Mouse (Mus musculus) forebrain, embryonic 10.5 days (tissue): ENCODE data around the gene Dennd2c. TPM values are rescaled to one million over a fixed set of nuclear protein-coding genes. Genes with fewer than 3 reads are reported as not detected.

ENCODE experiments used
- DNase-seq: peaks from one replicate; pipeline ENCODE4 v3.0.0-alpha.2; 2017; ENCODE audit warnings: low spot score; ENCODE audit errors: extremely low spot score
- H3K27ac ChIP-seq: fragments of 300-500 bp; sonication (generic); 2 replicates; pipeline ENCODE4 v1.5.1; 2016; ENCODE audit warnings: mild to moderate bottlenecking
- H3K27me3 ChIP-seq: fragments of 300-500 bp; sonication (generic); 2 replicates; pipeline ENCODE4 v1.6.1; 2016; ENCODE audit warnings: mild to moderate bottlenecking; ENCODE audit not compliant: poor library complexity, severe bottlenecking
- H3K36me3 ChIP-seq: fragments of 300-500 bp; sonication (generic); replicated peaks from 2 replicates; pipeline ENCODE4 v1.6.1; 2016; ENCODE audit warnings: mild to moderate bottlenecking, moderate library complexity
- H3K4me1 ChIP-seq: fragments of 300-500 bp; sonication (generic); 2 replicates; pipeline ENCODE4 v1.6.1; 2016
- H3K4me3 ChIP-seq: fragments of 300-500 bp; sonication (generic); 2 replicates; pipeline ENCODE4 v1.5.1; 2016; ENCODE audit warnings: mild to moderate bottlenecking, moderate library complexity
- H3K9me3 ChIP-seq: fragments of 300-500 bp; sonication (generic); 2 replicates; pipeline ENCODE4 v1.6.1; 2016; ENCODE audit warnings: mild to moderate bottlenecking, moderate library complexity
- WGBS: fragments of 180-500 bp; shearing (Covaris S2); methylation state at CpG from one replicate; pipeline ENCODE4 v1.1.7; 2016; 5-methylcytosine and 5-hydroxymethylcytosine counted together
- polyA plus RNA-seq: library from polyadenylated mRNA; unstranded; fragments of >200 nt; fragmentation: Nextera tagmentation; extraction: Ambion mirVana; gene quantifications from 2 replicates; pipeline ENCODE4 v1.2.1, GENCODE M21; 2016

The Dennd2c gene
- polyA plus RNA-seq, 1 experiment from 2014 or later: 2.3 TPM

- H3K36me3 ChIP-seq: no peaks in the 10 kb centered on the region
- DNase-seq: no peak
- WGBS: 90% methylated on average over 5 of the region's 5 CpGs
- no peaks in the 10 kb centered on the region for H3K9me3 ChIP-seq
- no peak overlapping the region for H3K4me3 ChIP-seq
- H3K27me3 ChIP-seq: no peaks in the 10 kb centered on the region
- no peak overlapping the region for H3K27ac ChIP-seq
- H3K4me1 ChIP-seq: no peaks in the 10 kb centered on the region
These were observed 19.6 kb upstream of the Dennd2c start for GRCm38 (mm10) chr3:103082761-103083160.

DNA sequence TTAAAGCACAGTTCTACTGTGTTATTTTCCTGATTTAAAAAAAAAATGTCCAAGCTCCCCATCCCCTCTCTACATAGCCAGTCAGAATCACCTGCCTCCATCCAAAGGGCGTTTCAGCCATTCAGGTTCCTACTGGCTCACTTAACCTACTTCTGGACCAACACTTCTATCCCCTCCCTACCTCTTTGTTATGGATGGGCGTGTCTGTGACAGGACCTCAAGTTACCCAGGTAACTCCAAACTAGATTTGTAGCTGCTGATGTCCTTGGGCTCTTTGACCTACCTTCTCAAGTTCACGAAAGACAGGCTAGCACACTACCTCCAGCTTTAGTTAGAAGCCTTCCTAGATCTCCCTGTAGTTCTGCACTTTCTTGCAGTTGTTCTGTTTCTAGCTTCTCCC is 16.4 kb upstream of the Dennd2c start:
- Histone ChIP-seq H3K4me3 (no peak overlapping the region), H3K27ac (no peak overlapping the region), H3K4me1 (no peaks in the 10 kb centered on the region), H3K36me3 (no peaks in the 10 kb centered on the region), H3K27me3 (no peaks in the 10 kb centered on the region), H3K9me3 (no peaks in the 10 kb centered on the region)
- no peak for DNase-seq
- 84% methylated on average over 3 of the region's 3 CpGs for WGBS

DNA sequence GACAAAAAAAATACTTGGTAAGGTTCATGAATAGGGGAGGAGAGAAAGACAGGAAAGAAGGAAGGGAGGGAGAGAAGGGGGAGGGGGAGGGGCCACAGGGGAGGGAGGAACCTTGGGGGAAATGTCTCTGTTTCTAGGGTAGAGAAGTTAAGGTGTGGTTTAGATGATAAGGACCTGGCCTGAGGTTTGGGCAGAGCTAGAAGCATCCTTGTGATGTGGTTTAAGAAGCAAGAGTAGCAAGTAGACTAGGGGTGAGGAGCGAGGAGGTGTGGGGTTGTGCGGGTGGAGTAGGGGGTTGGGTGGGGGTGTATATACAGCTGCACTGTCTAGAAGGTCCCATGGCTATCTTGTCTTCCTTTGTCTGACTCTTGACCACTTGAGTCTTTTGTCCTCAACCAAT is 10.7 kb upstream of the Dennd2c start:
- no peaks in the 10 kb centered on the region for H3K36me3 ChIP-seq
- 97% methylated on average over 2 of the region's 2 CpGs for WGBS
- no peak overlapping the region for H3K4me3 ChIP-seq
- no peaks in the 10 kb centered on the region for H3K4me1 ChIP-seq
- no peaks in the 10 kb centered on the region for H3K9me3 ChIP-seq
- H3K27me3 ChIP-seq: no peaks in the 10 kb centered on the region
- DNase-seq: no peak
- no peak overlapping the region for H3K27ac ChIP-seq

DNA sequence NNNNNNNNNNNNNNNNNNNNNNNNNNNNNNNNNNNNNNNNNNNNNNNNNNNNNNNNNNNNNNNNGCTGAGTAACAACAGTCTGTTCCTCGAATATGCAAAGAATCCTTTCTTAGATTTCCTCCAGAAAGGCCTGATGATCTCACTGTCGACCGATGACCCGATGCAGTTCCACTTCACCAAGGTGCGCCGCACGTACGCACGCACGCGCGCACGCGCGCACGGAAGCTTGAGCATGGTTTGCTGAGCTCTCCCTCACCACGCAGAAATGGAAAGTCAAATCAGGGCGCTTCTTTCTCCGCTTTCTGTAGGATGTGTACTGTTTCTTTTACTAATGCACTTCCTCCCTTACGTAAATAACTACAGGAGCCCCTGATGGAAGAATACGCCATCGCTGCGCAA is 3.7 kb upstream of the Dennd2c start:
- Histone ChIP-seq H3K4me1 (peaks cover 13% of the 10 kb centered on the region), H3K27ac (no peak overlapping the region), H3K4me3 (no peak overlapping the region), H3K36me3 (no peaks in the 10 kb centered on the region), H3K9me3 (no peaks in the 10 kb centered on the region), H3K27me3 (peaks cover 32% of the 10 kb centered on the region)
- DNase-seq: no peak
- WGBS: 81% methylated on average over 23 of the region's 23 CpGs

GRCm38 (mm10) chr3:103099667-103100066 is 2.7 kb upstream of the Dennd2c start:
- no peaks in the 10 kb centered on the region for H3K36me3 ChIP-seq

DNA sequence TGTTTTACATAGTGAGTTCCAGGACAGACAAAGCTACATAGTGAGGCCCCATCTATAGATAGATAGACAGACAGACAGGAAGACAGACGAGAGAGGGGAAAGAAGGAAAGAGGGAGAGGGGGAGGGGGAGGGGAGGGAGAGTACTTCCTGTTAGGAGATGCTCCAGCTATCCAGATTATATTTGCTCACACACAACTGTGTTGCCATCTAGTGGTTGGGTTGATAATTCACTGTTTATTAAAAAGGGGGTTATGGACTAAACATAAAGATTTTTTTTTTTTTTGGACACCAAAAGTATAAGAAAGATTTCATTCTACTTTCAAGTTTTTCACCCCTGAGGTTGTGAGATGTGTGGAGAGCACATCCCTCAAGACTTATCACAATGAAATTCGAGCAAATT is 1.7 kb upstream of the Dennd2c start:
- DNase-seq: no peak
- no peak overlapping the region for H3K4me3 ChIP-seq
- H3K9me3 ChIP-seq: no peaks in the 10 kb centered on the region
- H3K36me3 ChIP-seq: no peaks in the 10 kb centered on the region
- H3K4me1 ChIP-seq: peaks cover 13% of the 10 kb centered on the region
- peaks cover 46% of the 10 kb centered on the region for H3K27me3 ChIP-seq
- H3K27ac ChIP-seq: no peak overlapping the region
- 82% methylated on average over 2 of the region's 2 CpGs for WGBS

More at GRCm38 (mm10) chr3:103099667-103100066, 2.7 kb upstream of the Dennd2c start:
- DNase-seq: no peak
- 86% methylated on average over 6 of the region's 6 CpGs for WGBS
- Histone ChIP-seq H3K27me3 (peaks cover 42% of the 10 kb centered on the region), H3K4me3 (no peak overlapping the region), H3K9me3 (no peaks in the 10 kb centered on the region), H3K27ac (no peak overlapping the region), H3K4me1 (peaks cover 13% of the 10 kb centered on the region)

DNA sequence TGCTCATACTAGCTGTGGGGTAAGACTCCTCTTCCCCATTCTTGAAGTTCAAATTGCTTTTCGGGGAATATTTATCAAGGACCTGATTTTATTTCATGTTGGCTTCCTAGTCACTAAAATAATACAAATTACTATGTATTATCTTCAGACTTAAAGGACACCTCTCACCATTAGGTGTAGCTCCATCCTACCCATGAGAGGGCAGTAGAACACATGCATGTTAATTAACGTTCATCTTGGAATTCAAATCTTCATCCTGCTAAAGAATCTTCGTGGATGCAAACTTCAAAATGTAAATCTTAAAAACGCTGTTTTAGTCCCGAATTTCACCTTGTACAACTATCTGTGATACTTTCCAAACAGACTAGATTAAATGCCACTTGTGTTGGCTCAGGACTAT is 1.2 kb upstream of the Dennd2c start:
- WGBS: 72% methylated on average over 5 of the region's 5 CpGs
- no peak for DNase-seq
- peaks cover 46% of the 10 kb centered on the region for H3K27me3 ChIP-seq
- H3K36me3 ChIP-seq: no peaks in the 10 kb centered on the region
- H3K4me1 ChIP-seq: peaks cover 13% of the 10 kb centered on the region
- H3K9me3 ChIP-seq: no peaks in the 10 kb centered on the region
- no peak overlapping the region for H3K4me3 ChIP-seq
- H3K27ac ChIP-seq: no peak overlapping the region

DNA sequence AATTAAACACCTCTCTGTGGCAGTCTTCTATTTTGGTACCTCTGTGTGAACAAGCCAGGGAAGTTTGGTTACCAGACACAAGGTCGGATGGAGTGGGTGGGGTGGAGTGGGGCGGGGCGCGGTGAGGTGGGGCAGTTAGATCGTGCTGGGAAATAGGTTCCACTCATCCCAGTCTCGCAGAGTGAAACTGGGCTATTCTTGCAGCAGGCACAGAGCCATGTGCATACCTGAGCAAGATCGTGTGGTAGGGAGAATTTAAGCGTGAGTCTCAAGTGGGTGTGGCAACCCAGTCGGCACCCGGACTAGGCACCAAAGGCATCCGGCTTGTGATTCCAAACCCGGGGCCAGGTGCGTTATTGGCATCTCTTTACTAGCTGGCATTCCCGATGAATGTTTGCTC is 495 bp upstream of the Dennd2c start:
- Histone ChIP-seq H3K4me1 (peaks cover 13% of the 10 kb centered on the region), H3K4me3 (peak overlapping the region; percentile 75), H3K36me3 (no peaks in the 10 kb centered on the region), H3K27ac (0 out of 2 replicates have a peak overlapping the region, but pooled peaks have one; percentile 81), H3K27me3 (peaks cover 46% of the 10 kb centered on the region), H3K9me3 (no peaks in the 10 kb centered on the region)
- DNase-seq: no peak
- WGBS: 4% methylated on average over 14 of the region's 14 CpGs

DNA sequence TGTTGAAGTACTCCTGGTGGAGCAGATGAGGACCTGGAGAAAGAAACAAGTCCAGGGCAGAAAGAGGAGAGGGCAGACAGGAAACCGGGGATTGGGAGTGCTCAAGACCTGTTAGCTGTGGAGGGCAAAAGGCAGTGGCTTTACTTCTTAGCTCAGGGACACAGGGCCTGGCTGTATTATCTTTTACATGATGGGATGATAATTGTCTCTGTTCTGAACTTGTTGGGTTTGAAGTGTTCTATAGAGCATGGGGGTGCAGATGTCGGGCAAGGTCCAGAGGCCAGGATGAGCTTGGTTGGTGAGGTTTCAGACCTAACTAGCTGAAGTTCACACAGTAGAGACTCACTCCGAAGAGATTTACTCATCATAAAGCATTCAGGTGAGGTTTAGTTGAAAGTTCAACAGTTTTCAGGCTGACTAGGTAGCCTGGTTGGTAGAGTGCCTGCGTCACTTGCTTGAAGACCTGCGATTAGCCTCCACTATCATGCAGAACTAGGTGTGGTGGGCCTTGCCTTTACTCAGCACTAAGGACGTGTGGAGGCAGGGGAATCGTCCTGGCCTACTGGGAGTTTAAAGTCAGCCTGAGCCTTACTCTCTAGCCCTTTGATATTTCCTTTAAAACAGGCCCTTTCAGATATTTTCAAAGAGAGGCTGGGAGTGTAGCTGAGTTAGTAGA is 5.3 kb downstream of the Dennd2c start:
- no peak for DNase-seq

GRCm38 (mm10) chr3:103112216-103112615 is 9.8 kb downstream of the Dennd2c start:
- Histone ChIP-seq H3K9me3 (no peaks in the 10 kb centered on the region), H3K4me1 (no peaks in the 10 kb centered on the region), H3K27ac (no peak overlapping the region), H3K36me3 (no peaks in the 10 kb centered on the region), H3K27me3 (no peaks in the 10 kb centered on the region), H3K4me3 (no peak overlapping the region)
- WGBS: 82% methylated on average over 5 of the region's 5 CpGs
- no peak for DNase-seq

More for the DNA sequence above, 5.3 kb downstream of the Dennd2c start:
- H3K27ac ChIP-seq: no peak overlapping the region
- WGBS: 86% methylated on average over 7 of the region's 7 CpGs
- H3K36me3 ChIP-seq: no peaks in the 10 kb centered on the region
- H3K4me1 ChIP-seq: peaks cover 3% of the 10 kb centered on the region
- peaks cover 23% of the 10 kb centered on the region for H3K27me3 ChIP-seq
- no peak overlapping the region for H3K4me3 ChIP-seq
- H3K9me3 ChIP-seq: no peaks in the 10 kb centered on the region

DNA sequence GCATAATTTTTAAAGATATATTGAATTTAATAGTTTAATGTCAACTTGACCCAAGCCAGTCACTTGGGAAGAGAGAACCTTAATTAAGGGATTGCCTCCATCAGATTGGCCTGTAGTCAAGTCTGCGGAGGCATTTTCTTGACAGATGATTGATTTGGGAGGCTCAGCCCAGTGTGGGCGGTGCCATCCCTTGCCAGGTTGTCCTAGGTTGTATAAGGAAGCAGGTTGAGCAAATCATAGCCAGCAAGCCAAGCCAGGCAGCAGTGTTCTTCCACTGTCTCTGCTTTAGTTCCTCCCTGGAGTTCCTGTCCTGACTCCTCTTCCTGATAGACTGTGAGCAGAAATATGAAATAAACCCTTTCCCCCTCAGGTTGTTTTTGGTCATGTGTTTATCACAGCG is 21.2 kb downstream of the Dennd2c start:
- Histone ChIP-seq H3K27me3 (no peaks in the 10 kb centered on the region), H3K4me1 (peaks cover 21% of the 10 kb centered on the region), H3K4me3 (no peak overlapping the region), H3K9me3 (no peaks in the 10 kb centered on the region), H3K36me3 (no peaks in the 10 kb centered on the region), H3K27ac (no peak overlapping the region)
- DNase-seq: no peak
- WGBS: 92% methylated on average over 3 of the region's 3 CpGs

GRCm38 (mm10) chr3:103126138-103126537 is 23.7 kb downstream of the Dennd2c start:
- Histone ChIP-seq H3K27ac (no peak overlapping the region), H3K9me3 (no peaks in the 10 kb centered on the region), H3K36me3 (no peaks in the 10 kb centered on the region), H3K4me1 (peaks cover 32% of the 10 kb centered on the region), H3K4me3 (no peak overlapping the region), H3K27me3 (no peaks in the 10 kb centered on the region)
- 91% methylated on average over 3 of the region's 3 CpGs for WGBS
- DNase-seq: no peak

DNA sequence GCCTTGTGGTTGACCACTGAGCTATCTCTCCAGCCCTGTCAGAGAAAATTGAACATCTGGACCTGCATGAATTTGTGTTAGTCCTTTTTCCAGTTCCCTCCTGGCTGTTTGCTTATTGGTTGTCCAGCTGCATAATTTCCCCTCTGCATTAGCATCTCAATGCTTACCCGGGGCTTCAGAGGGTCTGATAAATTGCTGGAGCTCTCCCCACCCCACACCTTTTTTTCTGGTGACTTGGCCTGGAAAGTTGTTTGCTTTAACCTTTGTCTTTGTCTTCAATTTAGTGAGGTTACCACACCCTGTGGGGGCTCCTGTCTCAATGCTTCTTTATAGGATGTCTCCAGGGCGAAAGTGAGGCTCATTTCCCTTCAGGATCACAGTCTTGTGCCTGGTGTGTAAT is 24.8 kb downstream of the Dennd2c start:
- Histone ChIP-seq H3K27me3 (no peaks in the 10 kb centered on the region), H3K27ac (no peak overlapping the region)
- DNase-seq: no peak

GRCm38 (mm10) chr3:103127721-103128120 is 25.3 kb downstream of the Dennd2c start:
- DNase-seq: no peak

More for the DNA sequence above, 24.8 kb downstream of the Dennd2c start:
- no peak overlapping the region for H3K4me3 ChIP-seq
- H3K36me3 ChIP-seq: no peaks in the 10 kb centered on the region
- H3K4me1 ChIP-seq: peaks cover 32% of the 10 kb centered on the region
- WGBS: 50% methylated on average over 2 of the region's 2 CpGs
- no peaks in the 10 kb centered on the region for H3K9me3 ChIP-seq

More at GRCm38 (mm10) chr3:103127721-103128120, 25.3 kb downstream of the Dennd2c start:
- Histone ChIP-seq H3K4me1 (peaks cover 32% of the 10 kb centered on the region), H3K27me3 (no peaks in the 10 kb centered on the region), H3K9me3 (no peaks in the 10 kb centered on the region), H3K4me3 (no peak overlapping the region), H3K36me3 (no peaks in the 10 kb centered on the region), H3K27ac (no peak overlapping the region)
- 78% methylated on average over 5 of the region's 5 CpGs for WGBS
